Mouse (Mus musculus): ENCODE measurements around the gene Gm9922.

DNA sequence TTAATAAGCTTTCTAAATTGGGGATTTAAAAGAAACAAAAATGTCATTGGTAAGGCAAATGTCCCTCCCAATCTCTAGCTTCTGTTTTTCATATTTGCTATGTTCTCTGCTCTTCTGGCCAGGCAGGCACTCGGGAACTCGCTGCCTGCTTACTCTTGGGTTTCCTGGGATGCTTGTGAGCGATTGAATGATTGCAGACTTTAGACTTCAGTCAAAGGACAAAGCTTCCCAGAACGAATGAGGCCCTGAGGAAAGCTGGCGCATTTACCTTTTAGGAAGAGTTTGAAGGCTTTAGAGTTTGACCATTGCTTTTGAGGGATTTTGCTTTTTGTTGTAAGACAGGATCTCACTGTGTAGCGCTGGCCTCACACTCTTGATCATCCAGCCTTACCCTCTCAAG is 41.9 kb downstream of the Gm9922 start:
- TF ChIP-seq ZC3H11A (IDR thresholded peaks at IDR 0.05; ENCODE audit: borderline replicate concordance, low read depth, low read length) (no peak), MAFK (IDR thresholded peaks at IDR 0.05; ENCODE audit: insufficient read depth, low read depth, low read length) (no peak), ZNF384 (IDR thresholded peaks at IDR 0.05; ENCODE audit: low read depth, low read length) (no peak), HCFC1 (IDR thresholded peaks at IDR 0.05; ENCODE audit: borderline replicate concordance, insufficient read depth, low read length) (no peak)
